Mouse (Mus musculus): ENCODE measurements at regions not wholly inside any gene's neighbourhood (a gene's known extent, or its start where the extent isn't known, plus 50 kb on each side); places are given as distances from the start of the nearest gene placed in this dataset.

DNA sequence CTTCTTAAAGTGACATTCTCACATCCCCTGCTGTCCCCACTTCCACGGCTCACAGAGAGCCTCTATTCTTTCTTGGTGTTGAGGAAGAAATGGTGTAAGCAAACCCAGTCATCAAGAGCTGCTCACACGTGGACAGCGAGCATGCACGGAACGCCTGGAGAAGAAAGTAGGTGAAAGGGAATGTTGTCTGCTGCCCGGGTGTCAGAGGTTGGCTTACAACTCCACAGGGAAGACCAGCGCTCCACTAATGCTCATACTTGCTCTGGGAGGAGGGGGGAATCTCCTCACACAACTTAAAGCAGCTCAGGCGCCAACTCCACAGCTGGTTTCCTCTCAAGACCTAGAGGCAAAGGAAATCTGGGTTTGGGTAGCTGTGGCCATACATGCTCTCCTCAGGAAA, 102.4 kb upstream of the Slc44a1 start:
- TF ChIP-seq PAX5 (IDR thresholded peaks at IDR 0.05; ENCODE audit: low read length) (no peak), CTCF (conservative IDR thresholded peaks at IDR 0.05 in 1 of 2, IDR thresholded peaks at IDR 0.05 in 1 of 2; ENCODE audit: low read depth in 2 of 2, low read length in 2 of 2) (no peak), E2F4 (IDR thresholded peaks at IDR 0.05; ENCODE audit: insufficient replicate concordance, low read depth, low read length) (no peak), CHD1 (IDR thresholded peaks at IDR 0.05; ENCODE audit: low read depth, low read length) (no peak)
